Mouse (Mus musculus) spleen, postnatal 36 days (tissue): ENCODE measurements around the gene Gpr146.
"Not testable (repeated sequence)": the region's sequence is repeated elsewhere in the genome, so short reads cannot be mapped to it uniquely, and the experiment has no call there.

Experiments
- DNase-seq, 2 experiments: peaks; one replicate each; pipeline ENCODE4 v3.0.0; 2022; ENCODE audit warnings: low spot score in 2 of 2, mixed read lengths in 1 of 2

The Gpr146 gene

DNA sequence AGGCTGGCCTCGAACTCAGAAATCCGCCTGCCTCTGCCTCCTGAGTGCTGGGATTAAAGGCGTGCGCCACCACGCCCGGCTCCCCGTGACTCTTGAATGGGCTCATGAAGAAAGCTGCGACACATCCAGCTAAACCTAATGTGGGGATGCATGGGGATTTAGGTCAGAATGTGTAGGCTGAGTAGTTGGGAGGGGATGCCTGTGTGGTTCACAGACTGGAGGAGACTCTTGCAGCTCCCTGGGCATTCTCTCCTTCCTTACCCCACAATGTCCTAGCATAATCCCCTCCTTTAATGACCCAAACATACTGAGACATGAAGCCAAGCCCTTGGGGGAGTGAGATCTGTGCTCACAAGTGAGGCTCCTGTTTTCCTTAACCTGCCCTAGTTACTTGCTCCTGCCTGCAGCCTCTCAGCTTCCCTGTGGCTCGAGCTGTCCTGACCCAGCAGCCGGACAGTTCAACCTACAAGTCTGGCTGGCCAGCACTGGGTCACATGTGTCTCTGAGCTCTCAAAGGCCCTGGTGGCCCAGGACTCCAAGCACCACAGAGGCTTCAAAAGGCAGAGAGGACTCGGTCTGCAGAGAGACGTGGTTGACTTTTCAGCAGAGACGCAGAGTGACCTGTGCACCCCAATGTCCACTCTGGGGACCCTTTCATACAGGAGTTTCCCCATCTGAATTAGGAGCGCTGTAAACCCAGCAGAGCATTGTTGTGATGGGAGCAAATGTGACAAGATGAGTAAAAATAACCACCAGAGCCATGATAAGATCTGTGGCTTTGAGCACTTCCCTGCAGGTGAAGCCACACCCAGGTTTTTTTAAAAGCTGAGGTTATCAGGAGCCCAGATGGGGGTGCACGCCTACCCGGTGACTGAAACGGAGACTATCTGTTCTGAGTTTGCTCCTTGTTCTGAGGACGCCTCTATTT is 4.4 kb downstream of the Gpr146 start:
- DNase-seq = peak; percentile 85 to 88

DNA sequence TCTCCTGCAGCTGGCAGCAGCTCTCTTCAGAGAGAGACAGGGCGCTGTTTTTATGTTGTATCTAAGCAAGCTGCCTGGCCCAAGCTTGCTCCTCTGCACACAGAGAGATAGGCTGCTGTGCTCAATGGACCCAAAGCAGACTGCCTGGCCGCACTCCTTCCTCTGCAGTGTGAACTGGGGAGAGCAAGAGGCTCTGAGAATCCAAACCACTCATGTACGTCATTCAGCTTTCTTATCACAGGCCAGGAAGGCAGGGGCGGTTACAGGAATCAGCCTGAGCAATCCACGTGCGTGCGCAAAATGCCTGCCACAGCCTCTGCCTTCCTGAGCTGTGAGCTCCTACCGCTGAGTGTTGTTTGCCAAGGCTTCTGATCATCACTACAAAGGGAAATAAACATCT is 5.3 kb downstream of the Gpr146 start:
- peak; percentile 72 to 79 for DNase-seq

DNA sequence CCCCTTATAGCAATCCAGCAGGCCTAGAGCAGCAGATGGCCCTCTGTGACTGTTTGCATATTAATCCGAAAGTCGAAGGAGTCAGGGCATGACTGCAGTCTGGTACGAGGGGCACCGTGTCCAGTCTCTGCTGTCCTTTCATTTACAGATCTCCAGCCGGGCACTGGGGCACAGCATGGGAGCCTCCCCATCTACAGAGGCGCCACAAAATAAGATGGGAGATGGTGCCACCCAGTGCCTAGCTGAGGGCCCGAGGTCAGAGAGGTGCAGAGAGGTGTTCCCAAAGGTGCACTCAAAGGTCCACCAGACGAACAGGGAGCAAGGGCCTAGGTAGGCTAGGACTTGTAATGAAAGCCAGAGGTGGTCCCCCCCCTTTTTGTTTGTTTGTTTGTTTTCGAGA is 5.7 kb downstream of the Gpr146 start:
- DNase-seq = no peak

DNA sequence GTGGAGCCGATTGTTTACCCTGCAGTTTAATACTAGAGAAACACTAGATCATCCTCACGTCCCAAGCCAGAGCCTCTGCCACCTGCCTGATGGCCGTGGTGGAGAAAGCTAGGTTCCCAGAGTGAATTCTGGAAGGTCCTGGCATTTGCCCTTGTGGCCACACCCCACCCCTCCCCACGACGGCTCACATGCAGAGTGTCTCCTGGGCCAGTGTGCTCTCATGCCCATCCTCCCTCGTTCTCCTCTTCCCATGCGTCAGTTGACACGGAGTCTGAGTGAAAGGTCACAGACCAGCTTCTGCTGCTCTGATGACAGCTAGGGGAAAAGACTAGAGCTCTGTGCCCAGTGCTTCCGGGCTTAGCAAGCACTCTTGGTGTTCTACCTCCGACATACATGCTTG is 7.0 kb downstream of the Gpr146 start:
- no peak for DNase-seq

DNA sequence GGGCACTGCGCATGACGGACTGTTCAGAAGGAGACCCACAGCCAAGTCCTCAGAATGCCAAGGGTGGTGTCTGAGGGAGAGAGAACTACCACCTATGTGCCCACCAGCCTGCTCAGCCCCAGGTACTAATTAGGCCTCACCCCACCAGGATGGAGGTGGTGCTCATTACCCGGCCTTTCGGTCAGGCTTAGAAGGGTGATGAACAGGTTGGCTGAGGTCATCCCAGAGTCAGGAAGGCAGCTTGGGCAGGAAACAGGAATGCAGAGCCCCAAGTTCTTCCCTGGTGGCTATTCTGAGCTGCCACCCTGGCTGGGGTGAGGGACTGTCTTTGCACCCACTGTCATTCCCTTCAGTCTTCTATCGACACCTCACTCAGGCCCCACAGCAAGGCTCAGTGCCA is 8.6 kb downstream of the Gpr146 start:
- DNase-seq = no peak

DNA sequence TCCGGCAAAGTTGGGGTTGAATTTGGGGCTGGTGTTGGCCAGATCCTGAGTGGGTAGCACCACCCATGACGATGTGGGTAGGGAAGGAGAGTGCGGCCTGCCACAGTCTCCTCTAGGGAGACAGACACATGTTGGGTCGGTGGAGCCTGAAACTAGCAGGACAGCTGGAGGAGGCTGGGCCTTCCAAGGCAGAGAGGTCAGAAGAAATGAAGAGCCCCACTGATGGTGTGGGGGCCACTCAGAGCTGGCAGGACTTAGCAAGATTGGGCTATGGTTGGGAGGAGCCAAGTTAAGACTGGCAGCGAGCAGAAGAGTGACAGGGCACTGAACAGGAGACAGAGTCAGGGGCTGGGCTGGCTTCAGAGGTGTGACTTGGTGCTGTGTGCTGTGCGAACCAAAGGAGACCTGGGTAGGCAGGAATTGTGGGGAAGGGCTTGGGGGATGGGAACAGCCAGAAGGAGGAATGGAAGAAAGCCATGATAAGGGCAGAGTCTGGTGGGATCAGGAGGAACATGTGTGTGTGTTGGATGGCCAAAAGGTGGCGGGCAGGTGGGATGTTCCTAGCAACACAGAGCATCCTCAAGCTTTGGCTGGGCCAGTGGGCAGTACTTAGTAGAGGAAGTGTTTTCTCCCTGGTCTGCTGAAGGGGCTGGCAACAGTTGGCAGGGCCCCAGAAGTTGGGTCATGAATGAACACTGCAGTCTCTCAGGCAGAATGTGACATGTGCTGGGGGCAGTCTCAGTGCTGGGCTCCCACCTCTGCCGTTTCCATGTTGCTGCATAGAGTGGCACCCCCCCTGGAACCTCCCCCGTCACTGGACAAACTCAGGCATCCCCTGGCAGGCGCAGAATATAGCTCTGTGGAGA is 10.1 kb downstream of the Gpr146 start:
- DNase-seq = no peak

DNA sequence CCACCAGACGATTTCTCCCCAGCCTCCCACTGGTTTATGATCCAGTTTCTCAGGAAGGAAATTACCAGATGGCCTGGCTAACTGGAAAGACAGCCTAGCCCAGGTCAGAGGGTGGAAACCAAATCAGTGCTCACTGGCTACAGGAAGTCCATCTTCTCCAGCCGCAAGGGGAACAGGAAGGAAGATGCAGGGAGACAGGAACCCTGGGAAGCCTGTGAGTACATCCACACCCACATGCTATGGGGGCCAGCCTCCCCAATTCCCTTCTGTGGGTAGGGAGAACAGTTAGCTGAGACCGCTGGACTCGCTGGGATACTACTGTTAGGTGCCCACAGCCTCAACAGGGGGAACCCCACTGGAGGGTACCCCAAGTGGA is 10.7 kb downstream of the Gpr146 start:
- no peak for DNase-seq

DNA sequence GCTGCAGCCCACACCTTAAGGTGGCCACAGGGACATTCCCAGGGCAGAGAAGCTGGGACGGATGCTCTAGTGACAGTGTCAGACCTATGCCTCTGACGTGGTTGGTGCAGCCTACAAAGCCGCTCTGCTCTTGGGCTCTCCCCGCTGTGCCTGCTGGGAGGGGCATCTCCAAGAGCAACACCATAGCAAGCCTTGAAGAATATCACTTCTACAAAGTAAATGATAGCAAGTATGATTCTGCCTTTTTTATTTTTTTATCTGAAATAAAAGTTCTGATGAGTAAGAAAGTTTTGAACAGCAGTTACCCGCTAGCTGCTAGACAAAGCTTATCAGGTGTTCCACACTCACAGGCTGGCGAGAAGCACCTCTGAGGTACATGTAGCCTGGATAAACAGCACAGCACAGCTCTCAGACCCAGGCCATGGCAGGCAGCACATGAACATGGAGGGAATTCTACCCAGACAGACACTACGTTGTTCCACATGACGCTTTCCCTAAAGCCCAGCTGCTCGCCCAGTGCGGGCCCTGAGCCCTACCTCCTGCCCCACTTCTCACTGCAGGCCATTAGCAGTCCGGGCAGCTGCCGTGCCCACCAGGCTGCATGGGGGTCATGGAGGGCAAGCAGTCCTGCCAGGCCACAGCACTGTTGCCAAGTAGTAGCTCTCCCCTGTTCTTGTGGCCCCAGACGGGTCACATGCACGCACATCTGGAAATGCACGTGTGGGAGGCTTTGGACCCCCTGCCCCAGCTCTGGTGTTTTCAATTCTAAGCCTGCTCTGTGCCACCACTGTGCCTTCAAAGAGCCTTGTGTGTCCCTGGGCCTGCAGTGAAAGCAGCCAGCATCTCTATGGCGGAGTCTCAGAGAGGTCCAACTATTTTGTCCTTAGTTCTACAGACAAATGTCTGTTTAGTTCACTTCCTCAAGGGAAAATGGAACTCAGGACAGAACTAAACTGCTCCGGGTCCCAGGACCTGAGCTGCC is 11.5 kb downstream of the Gpr146 start:
- DNase-seq = peak in 1 of 2 experiments; percentile 58

DNA sequence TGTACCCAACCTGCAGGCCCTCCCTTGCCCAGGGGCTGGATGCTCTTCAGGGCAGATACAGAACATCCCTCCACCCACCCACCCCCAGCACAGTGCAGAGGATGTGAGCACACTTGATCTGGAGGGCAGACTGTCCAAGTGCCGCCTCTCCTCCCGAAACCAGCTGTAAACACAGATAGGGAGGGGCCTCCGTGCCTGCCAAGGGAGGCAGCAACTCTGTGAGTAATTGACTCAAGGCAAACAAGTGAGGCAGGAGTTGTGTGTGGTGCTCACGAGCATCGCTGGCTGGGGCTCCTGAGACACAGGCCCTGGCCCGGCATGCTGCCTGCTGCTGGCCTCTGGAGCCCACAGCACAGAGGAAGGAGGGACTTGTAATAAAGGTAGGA is 12.2 kb downstream of the Gpr146 start:
- peak; percentile 70 to 79 for DNase-seq

DNA sequence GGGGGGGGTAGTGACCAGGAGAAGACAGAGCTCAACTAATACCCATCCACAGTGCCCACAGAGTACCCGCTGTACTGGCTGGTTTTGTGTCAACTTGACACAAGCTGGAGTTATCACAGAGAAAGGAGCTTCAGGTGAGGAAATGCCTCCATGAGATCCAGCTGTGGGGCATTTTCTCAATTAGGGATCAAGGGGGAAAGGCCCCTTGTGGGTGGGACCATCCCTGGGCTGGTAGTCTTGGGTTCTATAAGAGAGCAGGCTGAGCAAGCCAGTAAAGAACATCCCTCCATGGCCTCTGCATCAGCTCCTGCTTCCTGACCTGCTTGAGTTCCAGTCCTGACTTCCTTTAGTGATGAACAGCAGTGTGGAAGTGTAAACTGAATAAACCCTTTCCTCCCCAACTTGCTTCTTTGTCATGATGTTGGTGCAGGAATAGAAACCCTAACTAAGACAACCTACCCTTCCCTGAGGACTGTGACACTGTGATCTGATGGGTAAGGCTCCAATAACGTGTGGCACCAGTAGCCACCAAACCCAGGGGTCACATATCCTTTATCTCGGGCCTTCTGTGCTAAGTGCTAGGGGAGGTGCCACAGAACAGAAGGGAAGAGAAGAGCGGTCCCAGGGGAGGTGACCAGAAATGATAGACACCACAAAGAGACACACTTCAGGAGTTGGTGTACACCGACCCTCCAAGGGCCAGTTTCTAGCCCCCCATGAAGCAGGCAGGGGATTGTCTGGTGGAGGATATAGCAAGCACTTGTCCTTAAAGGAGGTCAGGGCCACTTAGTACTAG is 13.0 kb downstream of the Gpr146 start:
- DNase-seq = not testable (repeated sequence)

DNA sequence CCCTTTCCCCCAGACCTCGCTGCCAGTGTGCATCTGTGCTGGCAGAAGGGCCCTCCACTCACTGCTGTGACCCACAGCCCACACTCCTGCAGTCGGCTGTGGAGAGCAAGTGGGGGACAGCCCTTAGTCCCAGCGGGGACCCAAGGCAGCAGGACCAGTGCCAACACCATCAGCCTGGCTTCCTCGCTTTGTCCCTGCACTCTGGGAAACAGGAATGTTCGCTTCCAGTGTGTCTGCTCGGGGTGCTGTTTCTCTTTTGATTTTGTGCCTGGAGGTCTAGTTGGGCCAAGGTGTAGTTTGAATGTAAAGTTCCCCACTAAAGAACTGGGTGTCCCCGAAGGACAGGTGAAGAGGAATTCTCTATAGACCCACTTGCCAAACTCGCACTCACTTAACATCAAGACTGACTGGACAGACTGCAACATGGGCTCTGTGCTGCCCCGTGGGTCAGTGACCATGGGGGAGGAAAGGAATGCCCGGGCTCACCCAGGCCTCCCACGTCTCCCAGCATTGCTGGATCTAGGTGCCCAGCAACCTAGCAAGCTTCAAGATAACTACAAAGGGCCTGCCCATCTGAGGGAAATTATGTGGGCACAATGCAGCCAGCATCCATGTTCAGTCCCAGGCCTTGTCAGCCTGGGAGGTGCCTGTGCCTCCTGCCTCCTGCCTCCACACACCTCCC is 14.0 kb downstream of the Gpr146 start:
- no peak for DNase-seq

DNA sequence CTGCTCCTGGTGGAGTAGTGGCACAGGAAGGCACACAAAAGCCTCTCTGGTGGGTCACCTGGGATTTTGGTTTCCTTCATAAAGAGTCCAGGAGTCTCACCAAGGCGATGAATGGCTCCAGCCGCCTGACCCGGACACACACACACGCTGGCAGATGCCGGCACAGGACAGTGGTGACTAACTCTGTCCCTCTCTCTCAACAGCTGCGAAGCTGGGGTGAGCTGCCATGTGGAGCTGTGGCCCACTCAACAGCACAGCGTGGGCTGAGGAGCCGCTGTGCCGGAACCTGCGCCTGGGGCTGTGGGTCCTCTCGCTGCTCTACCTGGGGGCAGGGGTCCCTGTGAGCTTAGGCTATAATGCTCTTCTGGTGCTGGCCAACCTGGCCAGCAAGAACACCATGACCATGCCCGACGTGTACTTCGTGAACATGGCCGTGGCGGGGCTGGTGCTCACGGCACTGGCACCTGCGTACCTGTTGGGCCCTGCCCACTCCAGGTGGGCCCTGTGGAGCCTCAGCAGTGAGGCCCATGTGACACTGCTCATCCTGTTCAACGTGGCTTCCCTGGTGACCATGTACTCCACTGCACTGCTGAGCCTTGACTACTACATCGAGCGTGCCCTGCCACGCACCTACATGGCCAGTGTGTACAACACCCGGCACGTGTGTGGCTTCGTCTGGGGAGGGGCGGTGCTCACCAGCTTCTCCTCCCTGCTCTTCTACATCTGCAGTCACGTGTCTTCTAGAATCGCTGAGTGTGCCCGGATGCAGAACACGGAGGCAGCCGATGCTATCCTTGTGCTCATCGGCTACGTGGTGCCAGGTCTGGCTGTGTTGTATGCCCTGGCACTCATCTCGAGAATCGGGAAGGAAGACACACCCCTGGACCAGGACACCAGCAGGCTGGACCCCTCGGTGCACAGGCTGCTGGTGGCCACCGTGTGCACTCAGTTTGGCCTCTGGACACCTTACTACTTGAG is 15.0 kb downstream of the Gpr146 start:
- no peak for DNase-seq

DNA sequence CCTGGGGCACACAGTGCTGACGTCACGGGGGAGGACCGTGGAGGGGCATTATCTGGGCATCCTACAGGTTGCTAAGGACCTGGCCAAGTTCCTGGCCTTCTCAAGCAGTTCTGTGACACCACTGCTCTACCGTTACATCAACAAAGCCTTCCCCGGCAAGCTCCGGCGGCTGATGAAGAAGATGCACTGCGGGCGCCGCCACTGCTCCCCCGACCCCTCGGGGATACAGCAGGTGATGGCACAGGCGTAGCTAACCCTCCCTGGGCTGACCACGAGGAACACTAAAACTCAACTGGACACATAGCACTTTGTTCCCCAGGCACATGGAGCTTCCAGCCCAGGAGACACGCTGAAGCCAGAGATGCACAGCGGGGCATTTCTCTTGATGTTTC is 15.7 kb downstream of the Gpr146 start:
- no peak for DNase-seq

DNA sequence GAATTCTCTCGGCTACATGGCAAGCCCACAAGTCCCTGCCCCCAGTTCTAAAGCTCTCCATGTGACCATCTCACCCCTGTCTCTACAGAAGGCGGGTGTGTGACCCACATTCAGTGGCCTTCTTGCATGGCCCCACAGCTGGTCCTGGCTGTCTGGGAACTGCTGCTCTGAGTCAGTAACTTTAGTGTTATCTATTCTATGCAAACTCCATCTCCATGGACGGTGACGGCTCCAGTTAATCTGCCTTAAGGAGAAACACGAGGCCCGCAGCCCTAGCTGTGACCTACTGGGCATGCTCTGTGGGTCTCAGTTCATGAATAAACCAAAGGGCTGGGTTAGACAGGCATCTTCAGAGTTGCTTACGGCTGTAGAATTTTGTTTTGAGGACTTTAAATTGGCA is 16.9 kb downstream of the Gpr146 start:
- DNase-seq = no peak

DNA sequence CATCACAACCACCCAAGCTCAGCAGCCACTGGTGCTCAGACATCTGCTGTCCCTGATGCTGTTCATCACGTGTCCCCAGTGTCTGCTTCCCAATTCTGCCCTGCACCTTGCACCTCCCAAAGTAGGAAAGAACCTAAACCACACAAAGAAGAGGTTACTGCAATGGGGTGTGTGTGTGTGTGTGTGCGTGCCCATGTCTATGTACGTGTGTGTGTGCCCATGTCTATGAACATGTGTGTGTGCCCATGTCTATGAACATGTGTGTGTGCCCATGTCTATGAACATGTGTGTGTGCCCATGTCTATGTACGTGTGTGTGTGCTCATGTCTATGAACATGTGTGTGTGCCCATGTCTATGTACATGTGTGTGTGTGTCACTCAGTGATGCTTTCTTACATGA is 18.0 kb downstream of the Gpr146 start:
- DNase-seq = no peak

DNA sequence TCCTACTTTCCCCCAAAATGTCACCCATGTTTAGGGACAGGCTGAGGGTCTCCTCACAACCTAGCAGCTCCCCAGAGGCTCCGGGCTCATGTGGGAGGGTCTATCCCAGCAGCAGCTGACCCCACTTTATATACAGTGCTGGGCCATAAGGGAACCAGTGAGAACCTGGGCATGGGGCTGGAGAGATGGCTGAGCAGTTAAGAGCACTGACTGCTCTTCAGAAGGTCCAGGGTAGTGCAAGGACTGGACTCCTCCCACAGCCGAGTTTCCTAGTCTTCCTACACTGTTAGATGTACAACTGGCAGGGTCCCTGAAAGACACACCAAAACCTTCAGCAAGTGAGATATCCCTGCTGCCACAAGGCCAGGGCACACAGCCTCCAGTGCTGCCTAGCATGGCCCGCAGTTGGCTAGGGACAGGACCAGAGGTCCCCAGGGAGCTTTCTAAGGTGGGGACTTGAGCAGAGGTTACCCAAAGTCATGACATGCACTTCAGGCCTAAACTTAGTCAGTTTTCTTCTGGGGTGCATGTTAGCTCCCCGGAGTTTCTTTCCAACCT is 19.9 kb downstream of the Gpr146 start:
- no peak for DNase-seq

DNA sequence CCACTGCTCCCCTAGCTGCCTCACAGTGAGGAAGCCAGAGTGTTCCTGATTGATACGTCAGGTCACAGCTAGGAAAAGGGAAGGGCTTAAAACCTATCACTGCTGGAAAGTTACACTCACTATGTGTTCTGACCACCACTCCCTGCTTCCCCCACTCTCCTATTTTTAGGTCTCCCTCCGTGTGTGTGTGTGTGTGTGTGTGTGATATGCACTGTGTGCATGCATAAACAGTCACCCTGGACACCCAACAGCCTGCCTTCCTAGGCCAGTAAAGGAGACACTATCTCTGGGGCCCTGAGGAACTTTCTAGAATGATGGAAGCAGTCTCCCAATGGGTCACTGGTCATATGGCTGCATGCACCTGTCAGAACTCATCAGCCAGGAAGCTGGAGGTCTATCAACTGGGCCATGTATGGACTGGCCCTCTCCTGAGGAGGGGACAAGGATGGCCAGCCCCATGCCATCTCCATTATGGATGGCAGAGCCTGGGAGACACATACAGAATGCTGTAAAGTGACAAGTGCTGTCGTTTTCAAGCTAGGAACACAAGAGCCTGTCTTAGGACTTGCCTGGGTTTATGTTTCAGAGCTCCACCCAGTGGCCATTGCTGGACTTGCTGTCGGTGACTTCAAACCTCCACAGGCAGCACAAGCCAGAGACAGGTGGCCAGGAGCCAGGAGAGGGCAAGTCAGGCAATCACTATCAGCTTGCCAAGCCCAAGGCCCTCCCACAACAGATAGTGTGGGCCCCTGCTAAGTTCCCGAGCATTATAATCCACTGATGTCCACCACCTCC is 20.7 kb downstream of the Gpr146 start:
- DNase-seq = peak; percentile 83 to 88

DNA sequence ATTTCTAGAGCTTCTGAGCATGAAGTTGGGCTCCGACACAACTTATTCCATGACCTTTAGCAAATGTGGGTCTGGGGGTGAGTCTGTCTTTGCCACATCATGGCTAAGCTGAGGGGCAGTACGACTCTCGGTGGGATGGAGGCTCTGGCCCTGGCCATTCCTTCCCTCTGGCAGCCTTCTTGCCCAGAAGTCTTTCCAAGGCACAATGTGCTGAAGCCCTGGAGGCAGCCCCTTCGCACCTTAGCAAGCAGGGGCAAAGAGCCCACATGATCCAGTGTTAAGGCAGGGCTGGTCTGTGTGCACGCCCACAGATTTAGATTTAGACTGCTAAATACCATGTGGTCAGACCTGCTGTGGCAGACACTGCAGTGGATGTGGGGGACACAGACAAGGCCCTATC is 21.3 kb downstream of the Gpr146 start:
- DNase-seq = no peak
